Mouse (Mus musculus): ENCODE data around the gene Filip1l.

DNA sequence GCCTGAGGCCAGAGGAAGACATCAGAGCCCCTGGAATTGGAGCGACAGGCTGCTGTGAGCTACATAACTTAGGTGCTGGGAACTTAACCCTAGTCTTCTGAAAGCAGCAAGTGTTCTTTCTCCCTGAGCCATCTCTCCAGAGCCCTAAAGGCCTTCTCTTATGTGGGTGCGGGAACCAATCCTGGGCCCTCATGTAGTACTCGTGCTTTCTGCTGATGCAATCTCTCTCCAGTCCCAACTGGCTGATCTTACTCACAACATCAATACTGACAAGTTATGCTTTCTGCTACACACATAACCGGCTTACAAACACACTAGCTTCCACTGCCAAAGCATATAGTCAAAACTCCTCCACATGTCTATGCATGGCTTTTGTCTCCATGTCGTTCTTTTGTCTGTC, 133.4 kb downstream of the Filip1l start:
- no peak for TF ChIP-seq CTCF (IDR thresholded peaks at IDR 0.05; ENCODE audit: low read depth, low read length)
- no peak for TF ChIP-seq POLR2A (IDR thresholded peaks at IDR 0.05; ENCODE audit: borderline replicate concordance, low read depth, low read length)
